Mouse (Mus musculus) neural tube, embryonic 15.5 days (tissue): ENCODE measurements around the gene Uncx. TPM values are rescaled to one million over a fixed set of nuclear protein-coding genes. Genes with fewer than 3 reads are reported as not detected.

ENCODE experiments used
- ATAC-seq: fragments of 200-750 bp; cut with Nextera tagmentation; 2 replicates; pipeline ENCODE4 v1.8.0; 2017; ENCODE audit warnings: mild to moderate bottlenecking, moderate TSS enrichment, moderate library complexity; ENCODE audit not compliant: low FRiP score
- H3K27ac ChIP-seq: fragments of 300-500 bp; sonication (generic); replicated peaks from 2 replicates; pipeline ENCODE4 v1.5.1; 2015; ENCODE audit warnings: mild to moderate bottlenecking, inconsistent platforms
- H3K27me3 ChIP-seq: fragments of 300-500 bp; sonication (generic); replicated peaks from 2 replicates; pipeline ENCODE4 v1.6.1; 2015; ENCODE audit warnings: inconsistent platforms
- H3K36me3 ChIP-seq: fragments of 300-500 bp; sonication (generic); 2 replicates; pipeline ENCODE4 v1.6.1; 2015; ENCODE audit warnings: inconsistent platforms
- H3K4me1 ChIP-seq: fragments of 300-500 bp; sonication (generic); 2 replicates; pipeline ENCODE4 v1.6.1; 2015; ENCODE audit warnings: inconsistent platforms
- H3K4me2 ChIP-seq: fragments of 300-500 bp; sonication (generic); 2 replicates; pipeline ENCODE4 v1.6.1; 2015; ENCODE audit warnings: inconsistent platforms, mild to moderate bottlenecking, moderate library complexity
- H3K4me3 ChIP-seq: fragments of 300-500 bp; sonication (generic); replicated peaks from 2 replicates; pipeline ENCODE4 v1.5.1; 2015; ENCODE audit warnings: mild to moderate bottlenecking, inconsistent platforms
- H3K9ac ChIP-seq: fragments of 300-500 bp; sonication (generic); replicated peaks from 2 replicates; pipeline ENCODE4 v1.6.1; 2015; ENCODE audit warnings: mild to moderate bottlenecking, inconsistent platforms
- H3K9me3 ChIP-seq: fragments of 300-500 bp; sonication (generic); replicated peaks from 2 replicates; pipeline ENCODE4 v1.6.1; 2016; ENCODE audit warnings: inconsistent platforms
- WGBS: fragments of 180-500 bp; shearing (Covaris S2); methylation state at CpG from one replicate; pipeline ENCODE4 v1.1.7; 2015; ENCODE audit warnings: mixed read lengths; 5-methylcytosine and 5-hydroxymethylcytosine counted together
- polyA plus RNA-seq: library from polyadenylated mRNA; unstranded; fragments of >200 nt; fragmentation: Nextera tagmentation; extraction: Ambion mirVana; gene quantifications from 2 replicates; pipeline ENCODE4 v1.2.1, GENCODE M21; 2015

Gene Uncx
- polyA plus RNA-seq, 1 experiment from 2014 or later, result 35.3 TPM

DNA sequence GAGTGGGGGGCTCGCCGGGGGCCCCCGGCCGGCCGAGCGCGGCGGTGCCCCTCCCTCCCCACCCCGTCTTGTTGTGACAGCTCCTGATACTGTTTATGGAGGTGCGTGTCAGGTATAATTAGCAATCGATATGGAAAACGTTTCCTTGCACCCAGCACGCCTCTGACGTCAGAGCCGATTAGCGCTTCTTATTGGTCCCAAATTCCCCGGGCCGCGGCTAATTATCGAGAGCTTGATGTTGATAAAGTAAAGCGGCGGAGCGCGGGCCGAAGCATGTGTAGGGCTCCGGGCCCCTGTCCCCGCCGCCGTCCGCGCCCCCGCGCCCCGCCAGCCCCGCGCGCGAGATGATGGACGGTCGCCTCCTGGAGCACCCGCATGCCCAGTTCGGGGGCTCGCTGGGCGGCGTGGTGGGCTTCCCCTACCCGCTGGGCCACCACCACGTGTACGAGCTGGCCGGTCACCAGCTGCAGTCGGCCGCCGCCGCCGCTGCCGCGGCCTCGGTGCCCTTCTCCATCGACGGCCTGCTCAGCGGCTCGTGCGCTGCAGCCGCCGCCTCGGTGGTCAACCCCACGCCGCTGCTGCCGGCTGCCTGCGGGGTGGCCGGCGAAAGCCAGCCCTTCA lies 466 bp downstream of the Uncx start:
- Histone ChIP-seq H3K4me2 (peak overlapping the region; percentile 59), H3K9ac (peak overlapping the region; percentile 60), H3K4me1 (peaks cover 48% of the 10 kb centered on the region), H3K27ac (peak overlapping the region; percentile 84), H3K36me3 (no peaks in the 10 kb centered on the region), H3K9me3 (no peaks in the 10 kb centered on the region), H3K27me3 (peaks cover 58% of the 10 kb centered on the region), H3K4me3 (peak overlapping the region; percentile 46)
- ATAC-seq, result peak; percentile 72
- WGBS, result under 1% methylated on average over 69 of the region's 71 CpGs

- peaks cover 54% of the 10 kb centered on the region for H3K27me3 ChIP-seq
- H3K36me3 ChIP-seq, result no peaks in the 10 kb centered on the region
- peak overlapping the region; percentile 59 for H3K4me2 ChIP-seq
- no peaks in the 10 kb centered on the region for H3K9me3 ChIP-seq
- H3K4me3 ChIP-seq, result peak overlapping the region; percentile 46
- H3K9ac ChIP-seq, result peak overlapping the region; percentile 60
- H3K27ac ChIP-seq, result peak overlapping the region; percentile 84
- no peak for ATAC-seq
- H3K4me1 ChIP-seq, result peaks cover 47% of the 10 kb centered on the region
- under 1% methylated on average over 54 of the region's 54 CpGs for WGBS
Observed at GRCm38 (mm10) chr5:139544271-139545135, 1.2 kb downstream of the Uncx start.

GRCm38 (mm10) chr5:139545221-139545620 lies 1.9 kb downstream of the Uncx start:
- Histone ChIP-seq H3K4me3 (peak overlapping the region; percentile 46), H3K4me1 (peaks cover 48% of the 10 kb centered on the region), H3K27me3 (peaks cover 57% of the 10 kb centered on the region), H3K4me2 (peak overlapping the region; percentile 59), H3K36me3 (no peaks in the 10 kb centered on the region), H3K9me3 (no peaks in the 10 kb centered on the region), H3K9ac (peak overlapping the region; percentile 60; the same call in 1 of the 2 replicates), H3K27ac (no peak overlapping the region)
- WGBS, result 4% methylated on average over 7 of the region's 7 CpGs
- ATAC-seq, result no peak

- peak overlapping the region; percentile 49 for H3K9ac ChIP-seq
- peaks cover 43% of the 10 kb centered on the region for H3K4me1 ChIP-seq
- ATAC-seq, result no peak
- H3K4me3 ChIP-seq, result peak overlapping the region; percentile 46
- WGBS, result 9% methylated on average over 9 of the region's 9 CpGs
- H3K27me3 ChIP-seq, result peaks cover 57% of the 10 kb centered on the region
- H3K36me3 ChIP-seq, result no peaks in the 10 kb centered on the region
- H3K27ac ChIP-seq, result peak overlapping the region; percentile 80
- no peaks in the 10 kb centered on the region for H3K9me3 ChIP-seq
- peak overlapping the region; percentile 59 for H3K4me2 ChIP-seq
Observed at GRCm38 (mm10) chr5:139545673-139546335, 2.5 kb downstream of the Uncx start.

GRCm38 (mm10) chr5:139546336-139546770 lies 3.1 kb downstream of the Uncx start:
- peaks cover 42% of the 10 kb centered on the region for H3K4me1 ChIP-seq

DNA sequence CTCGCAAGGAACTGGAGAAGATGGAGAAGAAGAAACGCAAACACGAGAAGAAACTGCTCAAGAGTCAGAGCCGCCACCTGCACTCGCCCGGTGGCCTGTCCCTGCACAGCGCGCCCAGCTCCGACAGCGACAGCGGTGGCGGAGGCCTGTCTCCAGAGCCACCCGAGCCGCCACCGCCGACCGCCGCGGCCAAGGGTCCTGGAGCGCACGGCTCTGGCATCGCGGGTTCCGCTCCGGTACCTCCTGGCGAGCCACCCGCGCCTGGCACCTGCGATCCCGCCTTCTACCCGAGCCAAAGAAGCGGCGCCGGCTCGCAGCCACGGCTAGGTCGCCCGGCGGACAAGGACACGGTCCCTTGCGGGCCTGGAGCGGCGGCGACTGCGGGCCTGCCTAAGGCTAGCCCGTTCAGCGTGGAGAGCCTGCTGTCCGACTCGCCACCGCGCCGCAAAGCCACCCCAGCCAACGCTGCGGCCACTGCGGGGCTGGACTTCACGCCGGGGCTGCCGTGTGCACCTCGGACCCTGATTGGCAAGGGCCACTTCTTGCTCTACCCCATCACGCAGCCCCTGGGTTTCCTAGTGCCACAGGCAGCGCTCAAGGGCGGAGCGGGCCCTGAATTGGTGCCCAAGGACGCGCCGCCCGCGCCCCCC lies 3.6 kb downstream of the Uncx start:
- Histone ChIP-seq H3K4me1 (peaks cover 42% of the 10 kb centered on the region), H3K9ac (peak overlapping the region; percentile 49), H3K9me3 (no peaks in the 10 kb centered on the region), H3K4me2 (peak overlapping the region; percentile 59), H3K27ac (peak overlapping the region; percentile 80), H3K4me3 (peak overlapping the region; percentile 46), H3K36me3 (no peaks in the 10 kb centered on the region), H3K27me3 (peaks cover 58% of the 10 kb centered on the region)
- no peak for ATAC-seq
- under 1% methylated on average over 68 of the region's 68 CpGs for WGBS

More at GRCm38 (mm10) chr5:139546336-139546770, 3.1 kb downstream of the Uncx start:
- H3K9ac ChIP-seq, result peak overlapping the region; percentile 49
- H3K36me3 ChIP-seq, result no peaks in the 10 kb centered on the region
- peak overlapping the region; percentile 46 for H3K4me3 ChIP-seq
- peak overlapping the region; percentile 59 for H3K4me2 ChIP-seq
- peak overlapping the region; percentile 80 for H3K27ac ChIP-seq
- no peak for ATAC-seq
- under 1% methylated on average over 26 of the region's 26 CpGs for WGBS
- H3K9me3 ChIP-seq, result no peaks in the 10 kb centered on the region
- peaks cover 60% of the 10 kb centered on the region for H3K27me3 ChIP-seq

DNA sequence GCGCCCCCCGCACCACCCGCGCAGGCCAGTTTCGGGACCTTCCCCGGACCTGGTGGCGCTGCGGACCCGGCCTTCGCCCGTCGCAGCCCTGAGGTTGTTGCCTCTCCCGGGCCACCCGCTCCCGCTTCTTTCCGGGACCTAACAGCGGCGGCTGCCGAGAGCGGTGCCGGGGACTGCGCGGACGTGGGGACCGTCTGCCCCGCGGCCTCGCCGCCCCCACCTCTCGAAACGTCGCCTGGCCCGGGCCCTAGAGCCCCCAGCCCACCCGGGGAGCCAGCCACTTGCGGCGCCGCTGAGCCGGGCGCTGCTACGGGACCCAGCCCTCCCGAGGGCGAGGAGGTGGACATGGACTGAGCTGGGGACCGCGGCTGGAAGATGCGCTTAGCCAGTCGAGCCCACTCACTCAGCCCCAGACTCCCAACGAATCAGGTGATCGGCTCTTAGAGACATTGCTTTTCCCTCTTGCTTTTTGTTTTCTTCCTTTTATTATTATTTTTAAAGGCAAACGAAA lies 4.2 kb downstream of the Uncx start:
- Histone ChIP-seq H3K27ac (peak overlapping the region; percentile 80), H3K27me3 (peaks cover 59% of the 10 kb centered on the region), H3K9ac (peak overlapping the region; percentile 49), H3K4me1 (peaks cover 46% of the 10 kb centered on the region), H3K9me3 (no peaks in the 10 kb centered on the region), H3K4me2 (peak overlapping the region; percentile 59), H3K36me3 (no peaks in the 10 kb centered on the region), H3K4me3 (peak overlapping the region; percentile 46)
- under 1% methylated on average over 49 of the region's 49 CpGs for WGBS
- ATAC-seq, result no peak

GRCm38 (mm10) chr5:139553446-139554273 lies 10.4 kb downstream of the Uncx start:
- Histone ChIP-seq H3K4me1 (peaks cover 67% of the 10 kb centered on the region), H3K9me3 (no peaks in the 10 kb centered on the region), H3K4me2 (peak overlapping the region; percentile 51), H3K4me3 (no peak overlapping the region), H3K27ac (no peak overlapping the region), H3K27me3 (peaks cover 57% of the 10 kb centered on the region), H3K36me3 (no peaks in the 10 kb centered on the region), H3K9ac (no peak overlapping the region)
- WGBS, result 3% methylated on average over 28 of the region's 29 CpGs
- ATAC-seq, result no peak

DNA sequence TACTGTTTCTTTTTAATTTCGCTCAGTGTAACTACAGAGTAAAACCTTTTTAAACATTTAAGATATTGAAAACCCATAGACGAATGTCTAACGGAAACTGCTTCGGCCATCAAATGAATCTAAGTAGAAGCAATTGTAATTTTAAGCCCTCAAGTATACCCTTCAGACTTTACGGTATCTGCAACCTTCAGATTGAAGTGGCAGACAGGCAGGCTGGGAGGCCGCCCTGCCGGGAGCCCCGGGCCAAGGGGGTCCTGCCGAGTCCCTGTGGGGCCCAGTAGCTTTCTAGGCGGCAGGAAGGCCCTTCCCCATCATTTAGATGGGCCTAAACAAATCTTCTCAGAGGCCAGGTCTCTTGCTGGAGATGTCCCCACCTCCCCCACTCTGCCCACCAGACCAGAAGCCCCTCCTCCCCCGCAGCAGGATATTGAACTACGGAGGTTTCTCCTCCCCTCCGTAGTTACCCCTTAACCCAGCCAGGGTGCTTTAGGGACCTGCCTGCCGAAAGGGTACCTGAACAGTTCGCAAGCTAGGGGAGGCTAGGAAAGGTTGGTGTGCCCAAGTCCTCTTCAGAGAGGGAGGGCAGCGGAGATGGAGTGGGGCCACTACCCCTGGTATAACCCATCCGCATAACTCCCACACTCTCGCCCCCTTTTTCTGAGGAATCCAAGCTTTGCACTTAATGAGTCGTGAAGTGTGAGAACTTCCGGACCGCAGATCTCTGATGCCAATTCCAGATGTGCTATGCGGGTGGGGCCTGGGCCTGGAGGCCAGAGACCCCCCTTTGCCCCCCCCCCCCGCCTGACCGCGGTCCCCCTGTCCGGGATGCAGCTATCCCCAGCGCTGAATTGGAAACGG lies 11.4 kb downstream of the Uncx start:
- H3K4me2 ChIP-seq, result no peak overlapping the region
- no peaks in the 10 kb centered on the region for H3K9me3 ChIP-seq
- no peak overlapping the region for H3K4me3 ChIP-seq
- 0 out of 2 replicates have a peak overlapping the region, but pooled peaks have one; percentile 17 for H3K9ac ChIP-seq
- H3K27me3 ChIP-seq, result peaks cover 65% of the 10 kb centered on the region
- no peaks in the 10 kb centered on the region for H3K36me3 ChIP-seq
- 4% methylated on average over 28 of the region's 28 CpGs for WGBS
- H3K27ac ChIP-seq, result no peak overlapping the region
- ATAC-seq, result no peak
- H3K4me1 ChIP-seq, result peaks cover 72% of the 10 kb centered on the region
